Mouse (Mus musculus): ENCODE results near the gene Ttc30a2.
"Not testable (repeated sequence)": the region's sequence is repeated elsewhere in the genome, so short reads cannot be mapped to it uniquely, and the experiment has no call there.

Ttc30a2 gene

GRCm38 (mm10) chr2:75977752-75978368 is at the start of gene Ttc30a2:
Gene Ttc30a2, minus strand, starts transcription at chr2:75978170.
- not testable (repeated sequence) for DNase-seq (ENCODE audit: low spot score in 2 of 2)

GRCm38 (mm10) chr2:76016890-76017289 is 38.9 kb upstream of the Ttc30a2 start:
- no peak for DNase-seq (ENCODE audit: low spot score in 2 of 2)

GRCm38 (mm10) chr2:76016136-76016535 is 38.2 kb upstream of the Ttc30a2 start:
- DNase-seq (ENCODE audit: low spot score in 2 of 2), result no peak

GRCm38 (mm10) chr2:76015460-76015859 is 37.5 kb upstream of the Ttc30a2 start:
- DNase-seq (ENCODE audit: low spot score in 2 of 2), result no peak

- no peak for DNase-seq (ENCODE audit: low spot score in 2 of 2)
Observed at GRCm38 (mm10) chr2:76014659-76015058, 36.7 kb upstream of the Ttc30a2 start.

GRCm38 (mm10) chr2:76006194-76006593 is 28.2 kb upstream of the Ttc30a2 start:
- no peak for DNase-seq (ENCODE audit: low spot score in 2 of 2)

- no peak for DNase-seq (ENCODE audit: low spot score in 2 of 2)
Observed at GRCm38 (mm10) chr2:76002899-76003298, 24.9 kb upstream of the Ttc30a2 start.

- peak; percentile 19 to 57 for DNase-seq (ENCODE audit: low spot score in 2 of 2)
Observed at GRCm38 (mm10) chr2:76001392-76001791, 23.4 kb upstream of the Ttc30a2 start.

GRCm38 (mm10) chr2:75999636-76000035 is 21.7 kb upstream of the Ttc30a2 start:
- no peak for DNase-seq (ENCODE audit: low spot score in 2 of 2)

- no peak for DNase-seq (ENCODE audit: low spot score in 2 of 2)
Observed at GRCm38 (mm10) chr2:75998692-75999091, 20.7 kb upstream of the Ttc30a2 start.

- DNase-seq (ENCODE audit: low spot score in 2 of 2), result no peak
Observed at GRCm38 (mm10) chr2:75997726-75998125, 19.8 kb upstream of the Ttc30a2 start.

- DNase-seq (ENCODE audit: low spot score in 2 of 2), result no peak
Observed at GRCm38 (mm10) chr2:75994841-75995240, 16.9 kb upstream of the Ttc30a2 start.

- no peak for DNase-seq (ENCODE audit: low spot score in 2 of 2)
Observed at GRCm38 (mm10) chr2:75991581-75992205, 13.7 kb upstream of the Ttc30a2 start.

- peak in 1 of 2 experiments; percentile 16 for DNase-seq (ENCODE audit: low spot score in 2 of 2)
Observed at GRCm38 (mm10) chr2:75990885-75991539, 13.0 kb upstream of the Ttc30a2 start.

GRCm38 (mm10) chr2:75989694-75990093 is 11.7 kb upstream of the Ttc30a2 start:
- DNase-seq (ENCODE audit: low spot score in 2 of 2), result no peak

GRCm38 (mm10) chr2:75988779-75989363 is 10.9 kb upstream of the Ttc30a2 start:
- no peak for DNase-seq (ENCODE audit: low spot score in 2 of 2)

GRCm38 (mm10) chr2:75988378-75988777 is 10.4 kb upstream of the Ttc30a2 start:
- no peak for DNase-seq (ENCODE audit: low spot score in 2 of 2)

- no peak for DNase-seq (ENCODE audit: low spot score in 2 of 2)
Observed at GRCm38 (mm10) chr2:75987739-75988138, 9.8 kb upstream of the Ttc30a2 start.

GRCm38 (mm10) chr2:75985124-75985523 is 7.2 kb upstream of the Ttc30a2 start:
- DNase-seq (ENCODE audit: low spot score in 2 of 2), result peak in 1 of 2 experiments; percentile 38

GRCm38 (mm10) chr2:75983847-75984246 is 5.9 kb upstream of the Ttc30a2 start:
- DNase-seq (ENCODE audit: low spot score in 2 of 2), result no peak

- no peak for DNase-seq (ENCODE audit: low spot score in 2 of 2)
Observed at GRCm38 (mm10) chr2:75983091-75983490, 5.1 kb upstream of the Ttc30a2 start.

GRCm38 (mm10) chr2:75982626-75983025 is 4.7 kb upstream of the Ttc30a2 start:
- no peak for DNase-seq (ENCODE audit: low spot score in 2 of 2)
